Mouse (Mus musculus) layer of hippocampus, postnatal 25 days (tissue): Measurements from ENCODE around the gene Cat. TPM values are rescaled to one million over a fixed set of nuclear protein-coding genes. Genes with fewer than 3 reads are reported as not detected.

Experiments used
- DNase-seq, 2 experiments: peaks; one replicate each; pipeline ENCODE4 v3.0.0; 2022; ENCODE audit warnings: mixed read lengths in 2 of 2, low spot score in 1 of 2; ENCODE audit errors: extremely low spot score in 1 of 2
- total RNA-seq, 2 experiments: library from RNA; stranded (reverse); gene quantifications; 2 replicates each; pipeline ENCODE4 v1.2.3; 2021

Gene Cat
- 10 to 100 TPM; 56.7 to 60.8 TPM for total RNA-seq

DNA sequence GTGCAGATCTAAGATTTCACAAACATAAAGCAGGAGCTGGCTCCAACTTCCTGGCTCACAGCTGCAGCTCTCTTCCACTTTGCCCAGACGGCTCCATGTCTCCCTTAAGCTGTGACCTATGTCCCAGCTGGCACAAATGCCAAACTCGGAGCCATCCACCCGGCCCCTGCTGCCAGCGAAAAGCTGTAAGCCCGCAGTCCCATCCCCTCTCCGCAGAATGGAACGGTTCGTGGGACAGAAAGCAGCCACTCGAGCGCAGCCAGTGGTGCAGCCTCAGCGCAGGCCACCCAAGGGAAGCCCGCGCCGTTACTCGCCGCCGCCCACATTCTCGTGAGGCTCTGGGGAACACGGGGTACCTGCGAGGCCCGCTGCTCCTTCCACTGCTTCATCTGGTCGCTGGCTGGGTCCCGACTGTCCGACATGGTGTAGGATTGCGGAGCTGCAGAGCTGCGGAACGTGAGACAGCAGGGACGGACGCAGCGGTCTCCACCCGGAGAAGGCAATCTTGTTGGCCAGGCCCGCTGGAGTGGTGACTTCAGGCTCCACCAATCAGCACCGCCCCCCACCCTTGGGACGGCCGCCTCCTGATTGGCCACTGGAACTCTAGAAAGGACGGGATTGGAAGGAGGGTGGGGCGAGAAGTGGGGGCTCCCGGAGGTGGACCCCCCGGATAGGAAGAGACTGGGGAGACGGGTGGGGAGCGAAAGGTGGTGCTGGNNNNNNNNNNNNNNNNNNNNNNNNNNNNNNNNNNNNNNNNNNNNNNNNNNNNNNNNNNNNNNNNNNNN, at the start of gene Cat:
Gene Cat, minus strand, starts transcription at position 544 of the 785 bp plus-strand sequence.
- DNase-seq: peak; percentile 87 to 90

DNA sequence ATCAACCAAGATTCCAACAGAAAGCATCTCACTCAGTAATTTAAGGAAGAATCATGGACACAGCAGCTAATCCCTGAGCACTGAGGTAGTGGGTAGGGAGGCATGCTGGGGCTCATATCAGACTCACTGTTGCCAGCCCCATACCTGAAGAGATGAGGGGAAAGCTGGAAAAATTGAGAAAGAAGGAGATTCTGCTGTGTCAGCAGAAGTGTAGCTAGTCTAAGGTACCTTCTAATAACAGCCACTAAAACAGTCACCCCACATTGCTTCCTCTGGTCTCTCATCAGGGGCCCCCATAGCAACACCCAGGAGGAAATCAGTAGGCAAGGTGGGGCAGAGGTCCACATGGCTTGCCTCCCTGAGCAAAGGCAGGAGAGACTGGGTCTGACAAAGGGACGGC, 40.6 kb upstream of the Cat start:
- no peak for DNase-seq

DNA sequence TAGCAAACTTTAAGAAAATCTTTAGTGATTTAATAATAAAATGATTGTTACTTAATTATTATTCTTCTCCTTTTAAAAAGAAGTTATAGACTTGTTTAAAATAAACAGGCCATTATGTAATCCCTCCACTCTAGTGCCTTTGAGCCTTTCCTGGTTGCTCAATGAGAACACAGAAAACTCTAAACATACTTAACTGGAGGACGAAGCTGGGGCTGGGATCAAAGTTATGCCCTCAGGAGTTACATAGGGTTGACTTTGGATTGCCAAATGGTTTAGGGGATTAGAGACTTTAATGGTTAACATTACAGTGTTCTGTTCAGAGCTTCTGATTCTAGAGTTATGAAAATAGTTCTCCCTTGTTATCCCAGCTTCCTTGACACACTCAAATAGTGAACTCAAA, 31.5 kb upstream of the Cat start:
- DNase-seq: no peak

DNA sequence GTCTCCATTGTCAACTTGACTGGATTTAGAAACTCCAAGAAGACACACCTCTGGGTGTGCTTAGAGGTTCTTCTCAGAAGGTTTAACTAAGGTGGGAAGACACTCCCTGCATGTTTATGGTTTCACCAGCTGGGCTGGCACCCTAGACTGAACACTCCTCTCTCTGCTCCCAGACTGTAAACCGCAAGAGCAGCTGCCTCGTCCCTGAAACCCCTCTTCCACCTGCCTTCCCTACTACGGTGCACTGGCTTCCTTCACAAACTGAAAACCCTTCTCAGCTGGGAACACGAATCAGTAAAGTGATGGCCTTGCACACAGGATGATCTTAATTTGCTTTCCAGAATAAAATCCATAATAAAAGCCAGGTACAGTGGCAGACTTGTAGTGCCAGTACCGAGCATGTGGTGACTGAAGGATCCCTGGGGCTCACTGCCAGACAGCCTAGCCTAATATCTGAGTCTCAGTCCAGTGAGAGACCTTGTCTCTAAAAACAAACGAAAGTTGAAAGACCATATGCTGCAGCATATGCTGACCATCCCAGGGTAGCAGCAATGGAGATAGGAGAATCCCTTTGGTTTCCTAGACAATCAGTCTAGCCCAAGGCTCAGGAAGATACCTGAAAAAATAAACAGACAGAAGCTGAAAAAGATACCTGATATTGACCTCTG, 30.7 kb upstream of the Cat start:
- DNase-seq: no peak

DNA sequence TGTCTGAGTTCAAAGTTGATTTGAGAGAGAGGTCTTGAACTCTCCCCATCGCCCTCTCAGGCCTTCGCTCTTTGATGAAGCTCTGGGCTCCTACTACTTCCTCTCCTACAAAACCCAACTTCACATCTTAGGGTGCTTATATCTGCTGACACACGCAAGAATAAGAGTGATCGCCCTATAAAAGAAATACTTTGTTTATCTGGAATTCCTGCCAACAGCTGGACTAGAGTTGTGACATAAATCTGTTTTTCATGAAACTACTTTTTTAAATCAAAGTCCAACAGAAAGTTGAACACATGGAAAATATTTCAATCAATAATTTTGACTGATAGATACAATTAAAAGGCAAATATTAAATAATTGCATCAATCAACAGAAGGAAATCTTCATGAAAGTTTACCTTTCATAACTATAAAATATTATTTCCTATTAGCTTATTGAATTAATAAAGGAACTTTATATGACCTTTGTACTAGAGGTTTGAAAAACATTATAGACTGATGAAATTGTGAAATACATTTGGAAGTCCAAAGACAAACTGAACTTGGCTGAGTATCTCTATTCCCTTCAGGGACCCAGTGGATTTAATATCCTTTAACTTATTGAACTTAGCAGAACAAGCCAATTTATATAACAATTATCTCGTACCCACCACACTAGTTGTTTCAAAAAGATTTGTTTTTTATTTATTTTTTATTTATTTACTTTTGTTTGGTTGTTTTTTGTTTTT, 27.3 kb upstream of the Cat start:
- DNase-seq: no peak

DNA sequence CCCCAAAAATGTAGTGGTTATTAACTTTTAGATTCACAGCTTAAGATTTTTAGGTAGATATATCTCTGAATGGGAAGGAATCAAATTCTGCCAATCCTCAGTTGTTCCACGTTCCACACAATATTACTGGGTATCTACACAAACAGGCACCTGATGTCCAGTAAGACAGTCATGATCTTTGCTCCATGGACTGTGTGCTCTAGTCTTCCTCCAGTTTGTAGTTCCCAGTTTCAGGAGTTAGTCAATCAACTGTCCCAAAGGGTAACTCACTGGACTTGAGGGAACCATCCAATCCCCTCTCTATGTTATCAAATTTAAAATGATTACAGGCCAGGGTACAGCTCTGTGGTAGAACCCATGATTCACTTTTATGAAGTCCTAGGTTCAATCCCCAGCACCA, 26.7 kb upstream of the Cat start:
- no peak for DNase-seq

DNA sequence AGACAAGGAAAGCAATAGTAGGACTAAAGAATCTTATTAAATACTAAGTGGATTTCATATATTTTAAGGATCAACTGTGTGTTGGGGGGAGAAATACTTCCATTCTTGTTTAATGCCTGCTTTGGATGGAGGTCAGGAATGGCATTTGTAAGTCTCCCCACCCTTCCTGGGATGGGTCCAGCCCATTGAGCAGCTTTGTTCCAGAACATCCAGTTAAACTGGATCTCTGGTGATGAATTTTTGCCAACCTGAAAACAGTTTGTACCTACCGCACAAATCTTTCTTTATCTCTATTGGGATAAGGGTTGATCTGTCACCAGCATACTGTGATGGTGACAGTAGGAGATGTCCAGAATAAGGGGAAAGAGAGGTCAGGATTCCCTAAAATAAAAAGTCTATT, 26.1 kb upstream of the Cat start:
- no peak for DNase-seq

DNA sequence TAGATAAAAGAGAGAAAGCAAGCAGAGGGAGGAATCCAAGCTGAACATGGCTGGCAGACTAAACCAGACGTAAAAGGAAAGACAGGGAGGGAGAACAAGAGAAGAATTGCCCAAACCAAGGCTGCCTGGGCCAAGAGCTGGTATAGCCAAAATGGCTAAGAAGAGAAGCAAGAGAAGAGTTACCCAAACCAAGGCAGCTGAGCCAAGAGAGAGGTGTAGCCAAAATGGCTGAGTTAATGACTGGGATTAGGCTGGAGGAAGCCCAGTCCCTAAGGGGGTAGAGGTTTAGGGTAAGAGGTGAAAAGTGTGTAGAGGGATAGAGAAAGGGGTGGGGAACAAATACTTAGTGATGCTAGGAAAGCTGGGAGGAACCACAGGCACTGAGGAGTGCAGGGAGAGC, 22.7 kb upstream of the Cat start:
- no peak for DNase-seq

DNA sequence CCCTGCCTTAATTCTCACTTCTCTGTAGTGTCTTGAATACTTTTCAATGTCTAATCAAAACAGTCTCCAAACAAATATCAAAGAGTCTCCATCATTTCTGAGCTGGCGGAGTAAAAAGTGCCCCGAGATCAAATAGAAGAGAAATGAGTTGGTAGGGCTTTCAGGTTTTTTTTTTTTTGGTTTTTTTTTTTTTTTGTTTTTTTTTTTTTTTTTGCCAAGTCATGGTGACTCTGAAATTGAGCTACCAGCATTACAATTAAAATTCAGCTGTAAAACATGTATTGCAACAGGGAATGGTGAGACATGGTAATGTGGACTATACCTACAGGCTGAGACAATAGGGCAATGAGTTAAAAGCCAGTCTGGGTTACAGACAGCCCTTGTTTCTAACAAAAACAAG, 21.0 kb upstream of the Cat start:
- no peak for DNase-seq

DNA sequence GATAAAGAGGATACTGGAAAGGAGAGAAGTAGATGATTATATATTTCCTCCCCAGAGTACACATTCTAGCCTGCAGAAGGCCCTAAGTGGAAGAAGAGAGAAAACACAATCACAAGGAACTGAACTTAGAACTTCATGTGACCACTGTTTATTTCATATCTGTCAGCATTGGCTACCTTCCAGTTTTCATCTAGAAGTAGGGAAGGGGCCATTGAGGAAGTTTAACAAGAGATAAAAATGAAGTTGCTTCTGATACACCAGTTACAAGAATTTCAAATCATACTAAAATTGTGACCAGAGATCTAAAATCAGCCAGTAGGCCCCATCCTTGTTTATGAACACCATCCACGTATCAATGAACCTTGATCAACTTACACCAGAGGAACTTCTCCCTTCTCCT, 19.5 kb upstream of the Cat start:
- DNase-seq: no peak

DNA sequence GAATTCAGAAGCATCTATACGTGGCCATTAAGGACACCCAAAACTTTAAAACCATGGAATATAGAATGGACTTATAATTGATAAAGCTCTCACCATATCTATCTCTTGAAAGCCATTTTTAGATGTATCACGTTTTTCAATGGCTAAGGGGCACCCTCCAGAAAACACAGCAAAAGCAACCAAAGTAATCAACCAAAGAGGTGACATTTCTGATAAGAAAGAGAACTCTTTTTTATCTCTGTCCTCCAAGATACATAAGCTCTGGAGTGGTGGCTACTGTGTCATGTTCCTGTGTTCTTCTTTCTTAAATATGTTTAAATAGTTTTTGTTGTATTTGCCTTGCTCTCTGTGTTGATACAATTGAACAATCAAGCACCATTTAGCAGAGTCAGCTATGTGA, 15.8 kb upstream of the Cat start:
- DNase-seq: no peak

DNA sequence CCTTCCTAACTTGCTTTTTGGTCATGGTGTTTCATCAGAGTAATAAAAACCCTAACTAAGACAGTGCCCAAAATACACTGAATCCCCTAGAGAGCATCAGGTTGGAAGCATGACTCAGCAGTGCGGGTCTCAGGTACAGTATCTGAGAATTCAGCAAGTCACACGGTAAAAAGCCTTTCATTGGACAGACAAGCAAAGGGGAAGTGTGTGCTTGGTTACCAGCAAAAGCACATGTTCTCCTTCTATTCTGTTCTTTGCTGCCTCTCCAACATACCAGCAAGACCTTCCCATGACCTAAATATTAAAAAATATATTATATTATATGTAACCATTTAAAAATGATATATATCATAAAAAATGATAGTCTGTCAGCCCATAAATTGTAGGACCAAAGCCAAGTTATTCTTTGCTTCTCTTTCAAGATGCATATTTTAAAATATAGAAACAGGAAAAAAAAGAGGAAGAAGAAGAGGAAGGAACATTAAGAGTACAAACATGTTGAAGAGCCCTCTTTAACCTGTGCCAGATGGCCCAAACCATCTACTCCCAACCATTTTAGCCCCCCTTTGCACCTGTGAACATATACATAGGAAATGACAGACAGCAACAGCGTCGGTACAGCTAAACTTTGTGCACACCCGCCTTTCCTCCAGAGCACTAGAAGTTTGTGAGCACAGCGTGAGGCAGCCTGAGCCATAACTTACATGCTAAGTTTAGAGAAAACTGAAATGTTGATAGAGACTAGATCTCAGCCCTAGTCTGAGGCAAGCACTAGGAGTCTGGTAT, 10.9 kb upstream of the Cat start:
- no peak for DNase-seq

DNA sequence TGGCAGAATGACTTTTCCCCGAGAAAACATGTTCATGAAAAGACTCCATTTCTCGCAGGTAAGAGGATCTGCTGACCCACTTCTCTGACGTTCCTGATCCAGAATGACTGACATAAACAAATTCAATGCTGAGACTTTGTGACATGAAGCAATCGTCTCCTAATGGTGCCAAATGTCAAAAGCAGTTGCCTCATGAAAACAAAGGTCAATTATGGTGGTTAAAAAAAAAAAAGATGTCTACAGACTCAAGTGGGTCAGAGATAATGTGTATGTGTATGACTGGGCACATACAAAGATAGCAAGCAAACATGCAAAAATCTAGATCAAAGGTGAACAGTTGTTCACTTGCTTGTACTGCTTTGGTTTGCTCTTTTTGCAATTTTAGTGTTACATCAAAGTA, 8.9 kb upstream of the Cat start:
- DNase-seq: no peak

DNA sequence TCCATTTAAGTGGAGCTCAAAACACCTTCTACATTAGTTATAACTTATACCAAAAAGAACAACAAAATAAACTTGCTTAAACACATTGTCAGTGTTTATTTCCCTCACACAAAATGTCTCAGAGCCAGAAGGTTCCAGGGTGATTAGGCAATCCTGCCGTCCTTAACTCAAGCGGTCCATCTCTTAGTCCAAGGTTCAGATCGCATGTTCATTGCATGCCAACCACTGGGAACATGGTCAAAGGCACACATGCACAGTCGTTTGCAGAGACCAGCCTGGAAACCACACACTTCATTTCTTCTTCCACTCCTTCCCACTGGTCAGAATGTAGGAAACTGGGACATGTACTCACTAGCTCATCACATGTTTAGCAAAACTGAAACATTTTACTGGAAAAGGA, 7.6 kb upstream of the Cat start:
- no peak for DNase-seq

DNA sequence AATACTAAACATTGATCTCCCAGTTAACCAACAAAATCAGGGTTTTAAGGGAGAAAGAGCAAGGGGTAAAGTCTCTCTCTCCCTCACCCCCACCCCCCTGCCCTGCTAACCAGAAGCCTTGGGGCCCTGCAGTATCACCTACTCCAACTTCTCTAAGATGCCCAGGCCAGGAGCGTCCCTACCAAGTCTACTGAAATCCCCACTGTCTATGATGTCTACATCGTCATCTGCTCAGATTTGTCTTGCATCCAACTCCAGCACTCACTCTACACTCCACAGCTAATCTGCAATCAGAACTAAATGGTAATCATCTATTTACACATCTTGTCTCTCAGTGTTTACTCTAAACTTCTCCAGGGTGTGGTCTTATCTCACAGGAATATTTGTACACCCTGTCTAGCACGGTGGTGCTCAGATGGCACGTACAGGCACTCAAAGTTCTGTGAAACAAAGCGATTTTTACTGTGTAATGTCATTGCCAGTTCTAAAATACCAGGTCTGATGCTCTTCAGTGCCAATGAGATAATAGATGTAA, 907 bp downstream of the Cat start:
- DNase-seq: no peak

DNA sequence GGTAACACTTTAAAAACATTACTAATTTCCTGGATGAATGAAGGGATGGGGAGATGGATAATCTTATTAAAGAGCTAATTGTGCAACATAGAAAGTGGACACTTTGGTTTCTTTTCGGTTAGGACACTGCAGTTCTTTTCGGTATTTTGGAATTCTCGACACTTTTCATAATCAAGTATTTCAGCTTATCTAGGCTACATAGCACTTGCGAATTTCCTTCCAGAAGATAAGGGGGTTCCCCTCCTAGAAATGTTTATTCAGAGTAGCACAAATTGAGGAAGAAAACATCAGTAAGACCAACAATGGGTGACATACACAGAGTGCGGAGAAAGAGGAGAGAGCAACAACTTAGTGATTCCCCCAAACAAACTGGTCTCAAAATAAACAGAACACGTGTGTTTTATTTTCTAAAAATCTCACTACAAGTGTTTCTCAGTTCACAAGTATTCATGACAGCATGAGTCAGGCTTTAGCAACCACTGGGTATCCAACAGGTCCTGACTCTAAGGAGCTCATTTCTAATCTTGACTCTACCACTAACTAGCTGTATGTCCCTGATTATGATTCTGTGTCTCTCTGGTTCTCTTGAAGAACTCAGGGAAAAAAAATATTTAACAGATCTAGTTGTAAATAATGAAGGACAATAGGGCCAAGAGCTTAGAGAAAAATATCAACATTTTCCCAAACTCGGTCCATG, 1.5 kb downstream of the Cat start:
- DNase-seq: no peak

DNA sequence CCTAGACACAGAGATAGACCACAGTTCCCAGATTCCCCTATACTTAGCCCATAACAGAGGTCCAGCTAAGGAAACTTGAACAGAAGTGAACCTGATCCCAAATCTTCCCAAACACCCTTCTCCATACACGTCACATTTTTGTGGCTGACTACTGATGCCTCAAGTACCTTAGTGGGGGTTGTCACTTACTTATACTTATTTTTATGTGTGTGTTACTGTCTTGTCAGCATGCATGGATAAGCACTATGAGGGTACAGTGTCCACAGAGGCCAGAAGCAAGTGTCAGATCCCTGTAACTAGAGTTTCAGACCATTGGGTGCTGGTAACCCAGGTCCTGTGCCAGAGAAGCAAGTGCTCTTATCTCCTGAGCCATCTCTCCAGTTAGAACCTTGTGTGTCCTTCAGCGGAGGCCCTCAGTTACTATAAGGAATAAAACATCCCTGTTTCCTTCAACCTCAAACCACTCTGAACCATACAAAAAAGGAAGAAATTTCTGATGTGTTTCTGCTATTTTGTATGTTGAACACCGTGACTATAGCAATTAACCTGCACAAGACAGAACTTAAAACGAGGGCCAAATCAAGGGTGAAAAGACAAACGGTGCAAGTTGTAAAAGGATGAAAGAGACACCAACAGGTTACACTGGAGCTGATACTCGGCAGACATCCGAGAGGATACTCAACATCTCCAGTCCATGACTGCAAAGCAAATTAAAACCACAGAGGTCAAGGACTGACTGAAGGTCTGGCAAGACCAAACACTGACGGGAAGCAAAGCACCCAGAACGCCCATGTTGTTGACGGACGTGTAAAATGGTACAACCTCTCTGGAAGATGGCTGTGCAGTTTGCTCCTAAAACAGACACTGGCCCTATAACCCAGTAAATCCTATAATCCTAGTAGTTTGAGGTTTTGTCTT, 3.4 kb downstream of the Cat start:
- no peak for DNase-seq

DNA sequence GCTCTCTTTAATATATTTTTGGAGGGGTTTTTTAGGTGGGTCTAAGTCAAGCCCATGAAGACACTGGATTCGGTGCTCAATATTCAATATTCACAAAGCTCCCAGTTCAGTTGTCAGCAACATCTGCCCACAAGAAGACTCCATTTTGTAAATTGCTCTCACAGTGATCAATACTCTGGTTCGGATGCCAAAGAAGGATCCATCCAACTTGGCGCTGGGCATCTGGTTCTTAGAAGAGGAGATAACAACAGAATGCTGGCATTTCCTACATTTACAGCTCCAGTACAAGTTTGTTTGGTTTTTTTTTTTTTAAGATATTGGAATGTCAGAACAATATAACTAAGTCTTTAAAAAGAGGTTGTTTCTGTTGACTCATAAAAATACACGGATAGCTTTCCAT, 4.1 kb downstream of the Cat start:
- DNase-seq: no peak

DNA sequence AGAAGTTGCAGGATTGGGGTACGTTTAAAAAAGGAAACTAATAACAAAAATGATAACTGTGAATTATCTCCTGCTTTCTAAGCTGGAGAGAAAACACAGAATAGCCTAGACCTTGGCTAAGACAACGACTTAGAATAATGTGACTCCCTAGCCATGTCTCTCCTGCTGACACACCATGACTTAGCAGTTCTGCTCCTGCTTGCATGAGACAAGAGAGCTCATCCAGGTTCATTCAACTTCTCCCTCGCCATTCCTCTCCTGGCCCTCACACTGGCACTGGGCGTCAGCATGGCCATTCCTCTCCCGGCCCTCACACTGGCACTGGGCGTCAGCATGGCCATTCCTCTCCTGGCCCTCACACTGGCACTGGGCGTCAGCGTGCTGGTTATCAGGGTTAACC, 4.7 kb downstream of the Cat start:
- DNase-seq: no peak
